Mouse (Mus musculus): ENCODE data around the gene Kifc3. TPM values are rescaled to one million over a fixed set of nuclear protein-coding genes. Genes with fewer than 3 reads are reported as not detected.

Kifc3 gene
- polyA plus RNA-seq, 1 experiment from 2014 or later, result 19.4 TPM

GRCm38 (mm10) chr8:95107306-95107705 lies 95.3 kb downstream of the Kifc3 start:
- H3K27me3 ChIP-seq (ENCODE audit: control insufficient read depth, insufficient read depth, low read length), result no peaks in the 10 kb centered on the region
- ATAC-seq (ENCODE audit: low FRiP score, low TSS enrichment) (no peak), DNase-seq (no peak)
- no peaks in the 10 kb centered on the region for H3K4me1 ChIP-seq (ENCODE audit: control insufficient read depth, insufficient read depth, low read length)
- H3K27ac ChIP-seq (replicated peaks; ENCODE audit: low read depth, low read length), result no peak overlapping the region
- no peak overlapping the region for H3K4me2 ChIP-seq (ENCODE audit: low read length)
- H3K9me3 ChIP-seq (ENCODE audit: control insufficient read depth, low read length), result no peaks in the 10 kb centered on the region
- 85% methylated on average over 13 of the region's 13 CpGs for WGBS
- peaks cover 40% of the 10 kb centered on the region for H3K36me3 ChIP-seq (ENCODE audit: control insufficient read depth, insufficient read depth, low read length)
- no peak overlapping the region for H3K4me3 ChIP-seq (replicated peaks; ENCODE audit: low read depth, low read length)
- no peak overlapping the region for H3K9ac ChIP-seq (replicated peaks; ENCODE audit: low read length)

GRCm38 (mm10) chr8:95101972-95102371 lies 100.6 kb downstream of the Kifc3 start:
- WGBS, result 76% methylated on average over 4 of the region's 4 CpGs
- H3K4me3 ChIP-seq (replicated peaks; ENCODE audit: low read depth, low read length), result no peak overlapping the region
- no peak overlapping the region for H3K27ac ChIP-seq (replicated peaks; ENCODE audit: low read depth, low read length)
- no peak overlapping the region for H3K4me2 ChIP-seq (ENCODE audit: low read length)
- DNase-seq (peak; percentile 25), ATAC-seq (ENCODE audit: low FRiP score, low TSS enrichment) (no peak)
- peaks cover 70% of the 10 kb centered on the region for H3K36me3 ChIP-seq (ENCODE audit: control insufficient read depth, insufficient read depth, low read length)
- H3K27me3 ChIP-seq (ENCODE audit: control insufficient read depth, insufficient read depth, low read length), result no peaks in the 10 kb centered on the region
- H3K4me1 ChIP-seq (ENCODE audit: control insufficient read depth, insufficient read depth, low read length), result no peaks in the 10 kb centered on the region
- no peak overlapping the region for H3K9ac ChIP-seq (replicated peaks; ENCODE audit: low read length)
- H3K9me3 ChIP-seq (ENCODE audit: control insufficient read depth, low read length), result no peaks in the 10 kb centered on the region

- 26% methylated on average over 5 of the region's 5 CpGs for WGBS
- H3K9me3 ChIP-seq (ENCODE audit: control insufficient read depth, low read length), result no peaks in the 10 kb centered on the region
- H3K27me3 ChIP-seq (ENCODE audit: control insufficient read depth, insufficient read depth, low read length), result no peaks in the 10 kb centered on the region
- no peak overlapping the region for H3K4me2 ChIP-seq (ENCODE audit: low read length)
- H3K9ac ChIP-seq (replicated peaks; ENCODE audit: low read length), result no peak overlapping the region
- H3K27ac ChIP-seq (replicated peaks; ENCODE audit: low read depth, low read length), result no peak overlapping the region
- H3K4me1 ChIP-seq (ENCODE audit: control insufficient read depth, insufficient read depth, low read length), result no peaks in the 10 kb centered on the region
- DNase-seq (peak; percentile 85), ATAC-seq (ENCODE audit: low FRiP score, low TSS enrichment) (peak; percentile 63)
- peaks cover 83% of the 10 kb centered on the region for H3K36me3 ChIP-seq (ENCODE audit: control insufficient read depth, insufficient read depth, low read length)
- H3K4me3 ChIP-seq (replicated peaks; ENCODE audit: low read depth, low read length), result no peak overlapping the region
Measured at GRCm38 (mm10) chr8:95099009-95099408, 103.6 kb downstream of the Kifc3 start.

GRCm38 (mm10) chr8:95093574-95093973 lies 109.0 kb downstream of the Kifc3 start:
- Histone ChIP-seq H3K27ac (replicated peaks; ENCODE audit: low read depth, low read length) (no peak overlapping the region), H3K36me3 (ENCODE audit: control insufficient read depth, insufficient read depth, low read length) (peaks cover 94% of the 10 kb centered on the region), H3K4me2 (ENCODE audit: low read length) (no peak overlapping the region), H3K4me1 (ENCODE audit: control insufficient read depth, insufficient read depth, low read length) (no peaks in the 10 kb centered on the region), H3K9ac (replicated peaks; ENCODE audit: low read length) (no peak overlapping the region), H3K9me3 (ENCODE audit: control insufficient read depth, low read length) (no peaks in the 10 kb centered on the region), H3K4me3 (replicated peaks; ENCODE audit: low read depth, low read length) (no peak overlapping the region), H3K27me3 (ENCODE audit: control insufficient read depth, insufficient read depth, low read length) (no peaks in the 10 kb centered on the region)
- DNase-seq (no peak), ATAC-seq (ENCODE audit: low FRiP score, low TSS enrichment) (no peak)
- WGBS, result 95% methylated on average over 4 of the region's 4 CpGs

GRCm38 (mm10) chr8:95085432-95086141 lies 117.0 kb downstream of the Kifc3 start:
- no peak for ATAC-seq (ENCODE audit: low FRiP score, low TSS enrichment)
- Histone ChIP-seq H3K4me3 (replicated peaks; ENCODE audit: low read depth, low read length) (no peak overlapping the region), H3K4me1 (ENCODE audit: control insufficient read depth, insufficient read depth, low read length) (peaks cover 8% of the 10 kb centered on the region), H3K27me3 (ENCODE audit: control insufficient read depth, insufficient read depth, low read length) (no peaks in the 10 kb centered on the region), H3K4me2 (ENCODE audit: low read length) (no peak overlapping the region), H3K9ac (replicated peaks; ENCODE audit: low read length) (no peak overlapping the region), H3K9me3 (ENCODE audit: control insufficient read depth, low read length) (no peaks in the 10 kb centered on the region), H3K36me3 (ENCODE audit: control insufficient read depth, insufficient read depth, low read length) (peaks cover 72% of the 10 kb centered on the region), H3K27ac (replicated peaks; ENCODE audit: low read depth, low read length) (no peak overlapping the region)
- WGBS, result 95% methylated on average over 7 of the region's 7 CpGs
- no peak for DNase-seq

- no peak overlapping the region for H3K9ac ChIP-seq (replicated peaks; ENCODE audit: low read length)
- H3K36me3 ChIP-seq (ENCODE audit: control insufficient read depth, insufficient read depth, low read length), result peaks cover 65% of the 10 kb centered on the region
- H3K9me3 ChIP-seq (ENCODE audit: control insufficient read depth, low read length), result no peaks in the 10 kb centered on the region
- no peak overlapping the region for H3K4me3 ChIP-seq (replicated peaks; ENCODE audit: low read depth, low read length)
- DNase-seq (no peak), ATAC-seq (ENCODE audit: low FRiP score, low TSS enrichment) (no peak)
- no peak overlapping the region for H3K4me2 ChIP-seq (ENCODE audit: low read length)
- H3K4me1 ChIP-seq (ENCODE audit: control insufficient read depth, insufficient read depth, low read length), result peaks cover 11% of the 10 kb centered on the region
- H3K27ac ChIP-seq (replicated peaks; ENCODE audit: low read depth, low read length), result no peak overlapping the region
- 86% methylated on average over 10 of the region's 10 CpGs for WGBS
- H3K27me3 ChIP-seq (ENCODE audit: control insufficient read depth, insufficient read depth, low read length), result no peaks in the 10 kb centered on the region
Measured at GRCm38 (mm10) chr8:95084744-95085431, 117.7 kb downstream of the Kifc3 start.

- Histone ChIP-seq H3K36me3 (ENCODE audit: control insufficient read depth, insufficient read depth, low read length) (peaks cover 60% of the 10 kb centered on the region), H3K4me1 (ENCODE audit: control insufficient read depth, insufficient read depth, low read length) (peaks cover 11% of the 10 kb centered on the region), H3K4me2 (ENCODE audit: low read length) (no peak overlapping the region), H3K27ac (replicated peaks; ENCODE audit: low read depth, low read length) (no peak overlapping the region), H3K9me3 (ENCODE audit: control insufficient read depth, low read length) (no peaks in the 10 kb centered on the region), H3K4me3 (replicated peaks; ENCODE audit: low read depth, low read length) (no peak overlapping the region), H3K27me3 (ENCODE audit: control insufficient read depth, insufficient read depth, low read length) (no peaks in the 10 kb centered on the region), H3K9ac (replicated peaks; ENCODE audit: low read length) (no peak overlapping the region)
- 92% methylated on average over 4 of the region's 4 CpGs for WGBS
- ATAC-seq (ENCODE audit: low FRiP score, low TSS enrichment), result no peak
- DNase-seq, result no peak
Measured at GRCm38 (mm10) chr8:95084261-95084660, 118.4 kb downstream of the Kifc3 start.

- H3K27me3 ChIP-seq (ENCODE audit: control insufficient read depth, insufficient read depth, low read length), result no peaks in the 10 kb centered on the region
- 6% methylated on average over 11 of the region's 11 CpGs for WGBS
- no peaks in the 10 kb centered on the region for H3K9me3 ChIP-seq (ENCODE audit: control insufficient read depth, low read length)
- peak; percentile 16 for DNase-seq
- peaks cover 11% of the 10 kb centered on the region for H3K4me1 ChIP-seq (ENCODE audit: control insufficient read depth, insufficient read depth, low read length)
- H3K4me2 ChIP-seq (ENCODE audit: low read length), result peak overlapping the region; percentile 94
- peak overlapping the region; percentile 55 for H3K4me3 ChIP-seq (replicated peaks; ENCODE audit: low read depth, low read length)
- H3K36me3 ChIP-seq (ENCODE audit: control insufficient read depth, insufficient read depth, low read length), result peaks cover 35% of the 10 kb centered on the region
- H3K9ac ChIP-seq (replicated peaks; ENCODE audit: low read length), result peak overlapping the region; percentile 70
- H3K27ac ChIP-seq (replicated peaks; ENCODE audit: low read depth, low read length), result peak overlapping the region; percentile 80
- ATAC-seq (ENCODE audit: low FRiP score, low TSS enrichment), result no peak
Measured at GRCm38 (mm10) chr8:95081650-95082049, 121.0 kb downstream of the Kifc3 start.
